In genomic region chr2:92375788-92376187, GRCm38 (mm10) we compare ENCODE assay signal across 9 mouse cellular contexts. TPM values are rescaled to one million over a fixed set of nuclear protein-coding genes. Genes with fewer than 3 reads are reported as not detected.
DNase-seq lines count a peak whose midpoint lies in the region; ATAC-seq and TF ChIP-seq lines count a peak whose summit lies in the region.
"Had no signal": no experiment of that assay in that cellular context is flagged by ENCODE, and none has a peak within 500 bp of the region (broad histone marks: within the 10 kb centered on the region; RNA-seq: fewer than 3 reads in every experiment).

No protein-coding gene starts in this region.

- ATAC-seq in hindbrain, embryonic 16.5 days = no peak

- H3K4me3 ChIP-seq in layer of hippocampus, adult 2 months = peak overlapping the region; percentile 94
- peak overlapping the region; percentile 74 for H3K4me3 ChIP-seq in cortical plate, adult 2 months (ENCODE audit: insufficient read depth, low read length)
- H3K4me3 ChIP-seq in hindbrain, embryonic 16.5 days (ENCODE audit: low read length) = peak overlapping the region; percentile 77
- peak overlapping the region; percentile 79 for H3K4me3 ChIP-seq in myocyte

- H3K27me3 ChIP-seq in hindbrain, embryonic 16.5 days (replicated peaks; ENCODE audit: control insufficient read depth, insufficient read depth, low read length) = 0 out of 2 replicates have a peak, but pooled peaks cover 2% of the 10 kb centered on the region
- H3K27me3 ChIP-seq in myocyte (ENCODE audit: control insufficient read depth, insufficient read depth, insufficient read length) = peaks cover 6% of the 10 kb centered on the region

- H3K4me1 ChIP-seq in cortical plate, adult 2 months (ENCODE audit: control insufficient read depth, insufficient read depth, low read length) = peaks cover 5% of the 10 kb centered on the region
- H3K4me1 ChIP-seq in hindbrain, embryonic 16.5 days (ENCODE audit: control insufficient read depth, insufficient read depth, low read depth, low read length) = peaks cover 33% of the 10 kb centered on the region

- peak overlapping the region; percentile 93 for H3K27ac ChIP-seq in layer of hippocampus, adult 2 months
- H3K27ac ChIP-seq in cortical plate, adult 2 months (ENCODE audit: insufficient read depth, low read length) = 0 out of 2 replicates have a peak overlapping the region, but pooled peaks have one; percentile 8
- peak overlapping the region; percentile 80 for H3K27ac ChIP-seq in hindbrain, embryonic 16.5 days (ENCODE audit: low read depth, low read length)

- DNase-seq in layer of hippocampus, adult 2 months (ENCODE audit: low spot score in 2 of 2) = no peak
- DNase-seq in layer of hippocampus, adult 8-10 months (ENCODE audit: low spot score in 2 of 2) = no peak
- DNase-seq in spleen, postnatal 10 days (ENCODE audit: low spot score in 2 of 2) = no peak
- DNase-seq in urinary bladder, adult 18-20 months (ENCODE audit: low spot score in 2 of 2) = no peak
- DNase-seq in layer of hippocampus, adult 9-10 months (ENCODE audit: low spot score) = no peak

- peaks cover 10% of the 10 kb centered on the region for H3K79me2 ChIP-seq in myocyte (ENCODE audit: control insufficient read depth, insufficient read depth)

- H3ac ChIP-seq in myocyte (ENCODE audit: control insufficient read depth, insufficient read length) = peak overlapping the region; percentile 34

- TF ChIP-seq CTCF in layer of hippocampus, adult 2 months (conservative IDR thresholded peaks at IDR 0.05) = no peak
- TF ChIP-seq CTCF in cortical plate, adult 2 months (IDR thresholded peaks at IDR 0.05; ENCODE audit: extremely low read depth, insufficient read depth, low read length) = no peak

- peaks cover 13% of the 10 kb centered on the region for H3K36me3 ChIP-seq in hindbrain, embryonic 16.5 days (ENCODE audit: control insufficient read depth, insufficient read depth, low read length)
- H3K36me3 ChIP-seq in myocyte (ENCODE audit: control insufficient read depth, insufficient read depth) = peaks cover 10% of the 10 kb centered on the region

- H3K9me3 ChIP-seq in hindbrain, embryonic 16.5 days (ENCODE audit: control insufficient read depth, low read length) = no peaks in the 10 kb centered on the region

- WGBS in hindbrain, embryonic 16.5 days = 17% methylated on average over 10 of the region's 10 CpGs

- H3K4me2 ChIP-seq in hindbrain, embryonic 16.5 days (ENCODE audit: low read length) = peak overlapping the region; percentile 69
- H3K4me2 ChIP-seq in myocyte (ENCODE audit: low read depth) = peak overlapping the region; percentile 91

- no peak for TF ChIP-seq POLR2A in cortical plate, adult 2 months (IDR thresholded peaks at IDR 0.05; ENCODE audit: extremely low read depth, insufficient read depth, low read length)
- TF ChIP-seq POLR2A in myocyte (IDR thresholded peaks at IDR 0.05; ENCODE audit: insufficient read length, low read depth) = no peak

- H3K9ac ChIP-seq in hindbrain, embryonic 16.5 days (ENCODE audit: low read depth, low read length) = peak overlapping the region; percentile 74

TF ChIP-seq in myocyte, 11 proteins besides CTCF, POLR2A, EP300 and RAD21:
- TF ChIP-seq CEBPB (IDR thresholded peaks at IDR 0.05; ENCODE audit: insufficient read depth, poor library complexity, severe bottlenecking) (no peak), REST (IDR thresholded peaks at IDR 0.05; ENCODE audit: insufficient read depth, insufficient read length) (no peak), MYOD1 (IDR thresholded peaks at IDR 0.05; ENCODE audit: control insufficient read depth in 1 of 3, insufficient read length in 2 of 3, low read depth in 2 of 3) (no peak), MAX (IDR thresholded peaks at IDR 0.05; ENCODE audit: low read depth) (no peak), SRF (IDR thresholded peaks at IDR 0.05; ENCODE audit: control insufficient read depth, insufficient read length, low read depth) (no peak), E2F4 (IDR thresholded peaks at IDR 0.05; ENCODE audit: insufficient read depth) (no peak), POLR2AphosphoS2 (IDR thresholded peaks at IDR 0.05; ENCODE audit: insufficient read length, low read depth) (no peak), TCF12 (IDR thresholded peaks at IDR 0.05; ENCODE audit: insufficient read depth, poor library complexity, severe bottlenecking) (no peak), USF1 (IDR thresholded peaks at IDR 0.05; ENCODE audit: low read depth) (no peak), TCF3 (IDR thresholded peaks at IDR 0.05; ENCODE audit: insufficient read length, low read depth) (no peak), MYOG (IDR thresholded peaks at IDR 0.05; ENCODE audit: control insufficient read depth in 1 of 3, insufficient read depth in 1 of 3, insufficient read length in 2 of 3, low read depth in 2 of 3) (no peak)

RNA-seq across cellular contexts. Expression of gene Large2, which starts 1.1 kb away (rescaled TPM):
- total RNA-seq in layer of hippocampus, adult 2 months (2021) = 1 to 10 TPM in 1 of 2 experiments, under 1 TPM in 1; 0.98 to 1.1 TPM
- 1 to 10 TPM in 3 of 4 experiments, under 1 TPM in 1; 0.54 to 1.9 (median 1.2) TPM for total RNA-seq in layer of hippocampus, adult 8-10 months (2022)
- 0.31 and 0.59 TPM in 2 replicates for polyA plus RNA-seq in cortical plate, adult 2 months (2012; rRNA removed)
- polyA plus RNA-seq in hindbrain, embryonic 16.5 days (2015; fragmentation: Nextera tagmentation; extraction: Ambion mirVana) = 1.7 and 2.3 TPM in 2 replicates
- polyA plus RNA-seq in myocyte (2012; fragmentation: generic; extraction: Trizol) = 0.11 TPM

RNA-seq across cellular contexts. Expression of gene Pex16, which starts 1.3 kb away (rescaled TPM):
- 10 to 100 TPM; 34.9 to 36.1 TPM for total RNA-seq in layer of hippocampus, adult 2 months (2021)
- 10 to 100 TPM; 31.2 to 36.1 (median 33.9) TPM for total RNA-seq in layer of hippocampus, adult 8-10 months (2022)
- 45.5 and 50.3 TPM in 2 replicates for polyA plus RNA-seq in cortical plate, adult 2 months (2012; rRNA removed)
- 43.5 and 45.6 TPM in 2 replicates for polyA plus RNA-seq in hindbrain, embryonic 16.5 days (2015; fragmentation: Nextera tagmentation; extraction: Ambion mirVana)
- polyA plus RNA-seq in myocyte (2012; fragmentation: generic; extraction: Trizol) = 44.1 TPM

RNA-seq across cellular contexts. Expression of gene 1700029I15Rik, which starts 6.5 kb away (rescaled TPM):
- total RNA-seq in layer of hippocampus, adult 2 months (2021) = 1 to 10 TPM; 4.5 to 5.0 TPM
- 1 to 10 TPM; 4.4 to 8.1 (median 6.4) TPM for total RNA-seq in layer of hippocampus, adult 8-10 months (2022)
- 4.2 and 4.4 TPM in 2 replicates for polyA plus RNA-seq in cortical plate, adult 2 months (2012; rRNA removed)
- 5.8 and 7.7 TPM in 2 replicates for polyA plus RNA-seq in hindbrain, embryonic 16.5 days (2015; fragmentation: Nextera tagmentation; extraction: Ambion mirVana)
- polyA plus RNA-seq in myocyte (2012; fragmentation: generic; extraction: Trizol) = 0.91 TPM

RNA-seq across cellular contexts. Expression of gene Mapk8ip1, which starts 25.3 kb away (rescaled TPM):
- 100 to 1,000 TPM; 338 to 354 TPM for total RNA-seq in layer of hippocampus, adult 2 months (2021)
- total RNA-seq in layer of hippocampus, adult 8-10 months (2022) = 100 to 1,000 TPM; 287 to 306 (median 298) TPM
- 320 and 321 TPM in 2 replicates for polyA plus RNA-seq in cortical plate, adult 2 months (2012; rRNA removed)
- 112 and 130 TPM in 2 replicates for polyA plus RNA-seq in hindbrain, embryonic 16.5 days (2015; fragmentation: Nextera tagmentation; extraction: Ambion mirVana)
- polyA plus RNA-seq in myocyte (2012; fragmentation: generic; extraction: Trizol) = 34.7 TPM
- total RNA-seq: megakaryocyte progenitor cell, adult 5-6 weeks had no signal

RNA-seq across cellular contexts. Expression of gene Cry2, which starts 58.1 kb away (rescaled TPM):
- 100 to 1,000 TPM; 105 to 108 TPM for total RNA-seq in layer of hippocampus, adult 2 months (2021)
- total RNA-seq in layer of hippocampus, adult 8-10 months (2022) = 100 to 1,000 TPM; 105 to 117 (median 110) TPM
- 99.9 and 108 TPM in 2 replicates for polyA plus RNA-seq in cortical plate, adult 2 months (2012; rRNA removed)
- polyA plus RNA-seq in hindbrain, embryonic 16.5 days (2015; fragmentation: Nextera tagmentation; extraction: Ambion mirVana) = 51.4 and 53.2 TPM in 2 replicates
- polyA plus RNA-seq in myocyte (2012; fragmentation: generic; extraction: Trizol) = 9.3 TPM

Comparison
In these comparisons a context has a peak if more than half of its experiments do, and no peak if none do; other contexts are left out.
1. H3K27ac ChIP-seq: peak in every context shown above with its lines; median percentile 93 in layer of hippocampus, adult 2 months; 80 in hindbrain, embryonic 16.5 days; 8 in cortical plate, adult 2 months.